Mouse (Mus musculus) fibroblast of lung, adult 2 months (primary cell): Measurements from ENCODE around the gene Adcy2.

Source experiments
- DNase-seq: peaks from one replicate; pipeline ENCODE4 v3.0.0-alpha.2; 2011; ENCODE audit warnings: low read depth

The Adcy2 gene

GRCm38 (mm10) chr13:68820858-68821579 lies 178.3 kb downstream of the Adcy2 start:
- DNase-seq, result no peak

DNA sequence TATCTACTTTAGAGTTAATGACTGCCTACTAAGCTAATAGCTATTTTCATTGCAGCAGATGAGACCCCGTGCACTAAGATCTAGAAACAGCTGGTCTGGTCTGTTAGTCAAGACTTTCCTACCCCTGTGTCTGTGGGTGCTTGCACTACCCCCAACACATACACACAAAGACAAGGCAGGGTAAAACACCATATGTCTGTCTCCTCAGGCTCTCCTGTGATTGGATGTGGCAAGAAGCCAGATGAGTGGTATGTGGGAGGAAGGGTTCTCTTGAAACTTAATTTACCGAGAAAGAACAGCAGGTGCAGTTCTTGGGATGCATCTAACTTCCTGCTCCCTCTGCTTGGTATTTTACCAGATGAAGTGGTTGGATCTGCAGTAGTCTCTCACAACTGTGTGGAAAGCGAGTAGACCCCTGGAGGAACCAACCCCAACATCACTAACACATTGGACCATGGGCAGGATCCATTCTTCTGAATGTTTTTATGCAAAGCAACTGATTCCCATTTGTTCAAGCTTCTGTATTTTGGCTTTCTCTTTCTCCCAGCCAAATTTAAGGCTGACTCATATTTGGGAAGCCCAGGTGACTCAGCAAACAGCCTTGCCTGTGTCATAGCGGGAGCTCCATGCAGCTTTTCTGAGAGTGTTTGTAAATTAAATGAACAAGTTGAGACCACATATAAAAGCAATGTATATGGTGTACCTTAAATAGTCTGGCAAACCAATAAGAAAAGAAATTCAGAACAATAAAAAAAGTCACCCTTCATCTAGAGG lies 183.4 kb downstream of the Adcy2 start:
- no peak for DNase-seq

GRCm38 (mm10) chr13:68811185-68811584 lies 188.2 kb downstream of the Adcy2 start:
- DNase-seq, result no peak

- DNase-seq, result no peak
These were observed 199.6 kb downstream of the Adcy2 start for GRCm38 (mm10) chr13:68799777-68800176.

GRCm38 (mm10) chr13:68793286-68793685 lies 206.1 kb downstream of the Adcy2 start:
- DNase-seq, result no peak

GRCm38 (mm10) chr13:68787286-68788061 lies 211.9 kb downstream of the Adcy2 start:
- no peak for DNase-seq

- no peak for DNase-seq
These were observed 216.2 kb downstream of the Adcy2 start for GRCm38 (mm10) chr13:68783096-68783495.

DNA sequence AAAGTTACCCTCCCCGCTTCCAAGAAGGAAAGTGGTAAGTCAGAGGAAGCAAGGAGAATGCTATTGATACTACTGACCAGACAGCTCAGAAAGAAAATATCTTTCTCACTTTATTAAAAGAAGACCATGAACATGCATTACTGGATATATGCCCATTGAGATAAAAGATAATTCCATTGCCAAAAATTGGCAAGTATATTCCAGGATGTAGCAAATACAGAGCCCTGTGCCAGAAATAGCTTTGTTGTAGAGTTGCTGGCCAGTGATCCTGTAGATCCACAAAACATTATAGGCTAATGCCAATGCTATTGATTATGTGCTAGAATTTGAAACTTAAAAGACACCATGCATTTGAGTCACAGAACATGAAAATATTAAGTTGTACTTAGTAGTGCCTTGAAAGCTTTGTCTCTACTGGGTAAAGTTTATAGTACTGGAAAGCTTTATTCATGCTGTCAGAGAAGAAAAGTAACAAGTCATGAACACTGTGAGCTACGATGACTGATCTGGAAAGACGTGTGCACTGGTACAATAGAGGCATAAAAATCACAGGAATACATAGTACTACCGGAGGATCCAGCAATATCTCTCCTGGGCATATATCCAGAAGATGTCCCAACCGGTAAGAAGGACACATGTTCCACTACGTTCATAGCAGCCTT lies 221.2 kb downstream of the Adcy2 start:
- DNase-seq, result no peak

- peak; percentile 31 for DNase-seq
These were observed 225.6 kb downstream of the Adcy2 start for GRCm38 (mm10) chr13:68773599-68774211.

GRCm38 (mm10) chr13:68768588-68768987 lies 230.8 kb downstream of the Adcy2 start:
- no peak for DNase-seq

GRCm38 (mm10) chr13:68765896-68766578 lies 233.3 kb downstream of the Adcy2 start:
- DNase-seq, result no peak

- no peak for DNase-seq
These were observed 234.7 kb downstream of the Adcy2 start for GRCm38 (mm10) chr13:68764614-68765013.

DNA sequence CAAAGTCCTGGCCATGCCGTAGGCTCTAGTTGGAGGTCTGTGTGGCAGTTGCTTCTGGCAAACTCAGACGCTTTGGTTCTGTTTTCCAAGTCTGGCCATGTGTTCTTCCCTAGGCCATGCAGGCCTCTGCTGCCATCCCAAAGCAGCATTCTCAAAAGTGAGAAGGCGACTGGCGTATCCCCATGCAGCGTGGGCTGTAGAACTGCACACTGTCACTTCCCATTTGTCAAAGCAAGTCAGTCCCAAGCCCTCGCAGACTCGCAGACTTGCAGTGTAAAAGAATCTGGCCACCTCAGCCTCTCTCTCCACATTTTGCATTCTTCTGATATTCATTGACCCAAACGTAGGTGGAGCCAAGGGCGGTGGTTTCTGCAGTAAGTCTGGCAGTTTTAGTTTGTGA lies 249.5 kb downstream of the Adcy2 start:
- peak; percentile 48 for DNase-seq

GRCm38 (mm10) chr13:68749370-68749769 lies 250.0 kb downstream of the Adcy2 start:
- DNase-seq, result no peak

GRCm38 (mm10) chr13:68745426-68745825 lies 253.9 kb downstream of the Adcy2 start:
- DNase-seq, result no peak

DNA sequence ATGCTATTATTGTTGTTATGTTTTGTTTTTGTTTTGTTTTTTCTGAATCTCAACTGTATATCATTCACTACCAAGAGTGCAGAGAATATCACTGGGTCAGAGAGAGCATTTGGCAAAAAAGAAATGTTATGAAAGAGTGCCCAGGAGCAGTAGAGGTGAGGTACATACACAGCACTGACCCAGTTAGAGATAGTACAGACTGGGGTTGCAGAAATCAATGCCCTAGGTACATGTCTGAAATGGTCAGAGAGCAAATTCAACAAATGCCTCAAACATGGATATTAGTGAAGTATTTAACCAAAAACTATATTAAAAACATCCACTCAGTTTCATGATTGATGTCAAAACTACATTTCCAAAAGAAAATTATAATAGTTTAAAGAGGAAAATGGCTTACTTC lies 286.7 kb downstream of the Adcy2 start:
- no peak for DNase-seq

- no peak for DNase-seq
These were observed 292.0 kb downstream of the Adcy2 start for GRCm38 (mm10) chr13:68707296-68707747.

DNA sequence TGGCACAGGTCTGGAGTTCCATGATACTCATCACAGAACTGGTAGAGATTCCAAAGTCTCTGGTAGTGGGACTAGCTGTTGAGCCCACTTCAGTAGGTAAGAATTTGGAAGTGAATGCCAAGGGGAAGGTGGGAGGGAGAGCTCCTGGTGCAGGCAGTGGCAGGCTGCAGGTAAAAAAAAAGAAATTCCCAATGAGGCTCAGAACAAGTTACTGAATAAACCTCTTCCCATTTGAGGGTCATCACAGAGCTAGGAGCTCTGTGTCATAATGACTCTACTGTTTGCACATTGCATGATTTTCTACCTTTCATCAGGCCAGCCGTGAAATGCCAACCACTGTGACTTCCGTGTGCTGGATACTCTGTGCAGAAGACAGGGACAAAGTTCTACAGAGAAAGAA lies 314.4 kb downstream of the Adcy2 start:
- no peak for DNase-seq

GRCm38 (mm10) chr13:68680429-68680828 lies 318.9 kb downstream of the Adcy2 start:
- DNase-seq, result no peak

DNA sequence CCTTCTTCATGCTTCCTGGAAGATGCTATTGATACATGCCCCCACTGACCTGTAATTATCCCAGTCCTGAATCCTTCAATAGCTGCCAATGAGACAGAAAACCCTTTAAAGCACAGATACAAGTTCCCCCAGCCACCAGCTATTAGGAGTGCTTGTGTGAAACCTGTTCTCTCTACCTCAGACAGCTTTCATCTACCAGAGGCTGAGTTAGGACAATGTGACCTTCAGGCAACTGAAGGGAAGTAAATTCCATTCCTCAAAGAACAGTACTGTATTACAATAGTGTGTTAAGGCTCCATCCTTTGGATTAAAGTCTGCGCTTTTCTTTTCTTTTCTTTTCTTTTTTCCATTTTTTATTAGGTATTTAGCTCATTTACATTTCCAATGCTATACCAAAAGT lies 356.6 kb downstream of the Adcy2 start:
- no peak for DNase-seq

- no peak for DNase-seq
These were observed 372.3 kb downstream of the Adcy2 start for GRCm38 (mm10) chr13:68627041-68627440.
